Mouse (Mus musculus): ENCODE measurements around the gene Trcg1. TPM values are rescaled to one million over a fixed set of nuclear protein-coding genes. Genes with fewer than 3 reads are reported as not detected.

Trcg1 gene
- polyA plus RNA-seq, 1 experiment: not detected

GRCm38 (mm10) chr9:57244106-57244685 is 7.8 kb downstream of the Trcg1 start:
- H3K27me3 ChIP-seq (ENCODE audit: control insufficient read depth): 0 out of 2 replicates have a peak, but pooled peaks cover 3% of the 10 kb centered on the region
- TF ChIP-seq GATA1 (IDR thresholded peaks at IDR 0.05; ENCODE audit: low read length) (no peak), TAL1 (IDR thresholded peaks at IDR 0.05; ENCODE audit: low read length) (no peak)
- H3K4me1 ChIP-seq (ENCODE audit: control insufficient read depth): peaks cover 7% of the 10 kb centered on the region
- H3K9me3 ChIP-seq (ENCODE audit: control insufficient read depth, low read length): no peaks in the 10 kb centered on the region
- no peaks in the 10 kb centered on the region for H3K36me3 ChIP-seq (ENCODE audit: control insufficient read depth)
- H3K4me3 ChIP-seq (replicated peaks): no peak overlapping the region

DNA sequence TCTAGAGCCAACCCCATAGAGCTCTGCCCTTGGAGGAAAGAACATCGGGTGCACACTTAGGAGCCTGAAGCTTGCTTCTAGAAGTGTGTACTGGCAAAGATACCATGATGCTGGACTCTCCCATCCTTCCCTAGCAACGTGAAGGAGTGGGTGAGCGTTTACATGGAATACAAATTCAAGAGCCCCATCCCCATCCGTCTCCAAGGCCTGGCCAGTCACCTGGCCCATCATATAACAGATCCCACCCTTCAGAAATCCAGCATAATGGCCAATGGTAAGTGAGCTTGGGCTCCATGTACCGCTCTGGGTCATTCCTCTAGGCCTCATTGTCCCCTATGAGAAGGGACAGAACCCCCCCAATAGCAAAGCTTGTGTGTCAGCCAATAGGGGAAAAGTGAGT is 10.1 kb downstream of the Trcg1 start:
- Histone ChIP-seq H3K9me3 (ENCODE audit: control insufficient read depth, low read length) (no peaks in the 10 kb centered on the region), H3K4me3 (replicated peaks) (no peak overlapping the region), H3K27me3 (ENCODE audit: control insufficient read depth) (0 out of 2 replicates have a peak, but pooled peaks cover 3% of the 10 kb centered on the region), H3K36me3 (ENCODE audit: control insufficient read depth) (peaks cover 6% of the 10 kb centered on the region), H3K4me1 (ENCODE audit: control insufficient read depth) (peaks cover 7% of the 10 kb centered on the region)
- TF ChIP-seq GATA1 (IDR thresholded peaks at IDR 0.05; ENCODE audit: low read length) (no peak), TAL1 (IDR thresholded peaks at IDR 0.05; ENCODE audit: low read length) (no peak)

GRCm38 (mm10) chr9:57247201-57247671 is 10.9 kb downstream of the Trcg1 start:
- TF ChIP-seq TAL1 (IDR thresholded peaks at IDR 0.05; ENCODE audit: low read length) (no peak), GATA1 (IDR thresholded peaks at IDR 0.05; ENCODE audit: low read length) (no peak)
- H3K4me1 ChIP-seq (ENCODE audit: control insufficient read depth): peaks cover 7% of the 10 kb centered on the region

DNA sequence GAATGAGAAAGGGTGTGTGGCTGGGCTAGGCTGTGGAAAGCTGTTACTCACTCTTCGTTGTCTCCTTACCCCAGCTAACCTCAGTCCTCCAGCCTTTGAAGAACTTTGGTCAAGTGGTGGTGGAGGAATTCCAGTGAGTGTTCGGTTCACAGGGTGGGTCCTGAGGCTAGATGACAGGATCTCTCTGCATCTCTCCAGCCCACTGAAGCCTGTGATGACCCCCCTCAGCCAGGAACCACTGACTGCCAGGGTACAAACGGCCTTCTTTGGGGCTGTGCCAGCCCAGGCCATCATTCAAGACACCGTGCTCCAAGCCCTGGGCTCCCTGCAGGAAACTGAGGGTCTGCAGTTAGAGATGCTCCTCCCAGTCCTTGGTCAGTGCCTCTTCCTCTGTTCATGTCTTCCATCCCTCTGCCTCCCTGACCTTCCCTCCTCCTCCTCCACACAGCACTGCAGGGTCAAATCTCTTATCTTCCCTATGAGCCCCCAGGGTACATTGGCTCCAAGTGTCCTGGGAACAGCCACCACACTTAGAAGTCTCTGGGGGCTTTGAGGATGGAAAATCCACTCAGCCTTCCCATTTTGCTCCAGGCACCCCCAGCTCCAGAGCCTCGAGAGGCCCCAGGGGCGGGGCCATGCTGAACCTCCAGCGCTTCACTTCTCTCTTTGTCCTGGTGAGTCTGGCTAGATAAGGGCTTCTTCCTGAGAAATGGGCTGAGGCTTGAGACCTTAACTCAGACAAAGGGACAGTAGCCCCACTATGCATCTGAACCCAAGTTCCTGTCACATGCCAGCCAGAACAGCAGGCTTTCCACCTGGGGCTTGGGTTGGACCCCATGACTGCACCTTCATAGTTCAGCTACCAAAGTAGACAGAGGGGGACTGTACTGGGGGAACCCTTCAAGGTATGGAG is 11.9 kb downstream of the Trcg1 start:
- Histone ChIP-seq H3K27me3 (ENCODE audit: control insufficient read depth) (no peaks in the 10 kb centered on the region), H3K9me3 (ENCODE audit: control insufficient read depth, low read length) (no peaks in the 10 kb centered on the region), H3K36me3 (ENCODE audit: control insufficient read depth) (peaks cover 24% of the 10 kb centered on the region), H3K4me1 (ENCODE audit: control insufficient read depth) (peaks cover 7% of the 10 kb centered on the region), H3K4me3 (replicated peaks) (no peak overlapping the region)
- TF ChIP-seq GATA1 (IDR thresholded peaks at IDR 0.05; ENCODE audit: low read length): no peak
- no peak for TF ChIP-seq TAL1 (IDR thresholded peaks at IDR 0.05; ENCODE audit: low read length)

More at GRCm38 (mm10) chr9:57247201-57247671, 10.9 kb downstream of the Trcg1 start:
- H3K4me3 ChIP-seq (replicated peaks): no peak overlapping the region
- H3K36me3 ChIP-seq (ENCODE audit: control insufficient read depth): peaks cover 14% of the 10 kb centered on the region
- no peaks in the 10 kb centered on the region for H3K27me3 ChIP-seq (ENCODE audit: control insufficient read depth)
- H3K9me3 ChIP-seq (ENCODE audit: control insufficient read depth, low read length): no peaks in the 10 kb centered on the region

DNA sequence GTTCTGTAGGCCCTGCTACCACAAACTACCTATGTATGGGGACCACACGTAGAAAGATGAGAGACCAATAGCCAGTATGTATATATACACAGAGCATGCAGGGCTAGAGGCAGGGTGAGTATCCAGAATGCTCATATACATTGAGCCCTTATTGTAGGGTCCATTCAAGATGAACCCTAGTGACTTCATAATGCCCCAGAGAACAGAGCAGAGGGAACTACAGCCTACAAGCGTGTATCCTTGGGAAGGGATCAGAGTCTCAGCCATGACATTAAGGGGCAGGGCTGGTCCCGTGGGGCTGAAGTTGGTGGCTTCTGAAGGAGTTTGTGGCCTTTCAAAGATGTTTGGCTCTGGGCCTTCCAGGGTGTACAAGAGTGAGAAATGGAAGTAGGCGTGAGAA is 13.7 kb downstream of the Trcg1 start:
- peaks cover 42% of the 10 kb centered on the region for H3K36me3 ChIP-seq (ENCODE audit: control insufficient read depth)
- H3K9me3 ChIP-seq (ENCODE audit: control insufficient read depth, low read length): no peaks in the 10 kb centered on the region
- no peaks in the 10 kb centered on the region for H3K27me3 ChIP-seq (ENCODE audit: control insufficient read depth)
- TF ChIP-seq TAL1 (IDR thresholded peaks at IDR 0.05; ENCODE audit: low read length) (no peak), GATA1 (IDR thresholded peaks at IDR 0.05; ENCODE audit: low read length) (no peak)
- peaks cover 7% of the 10 kb centered on the region for H3K4me1 ChIP-seq (ENCODE audit: control insufficient read depth)
- no peak overlapping the region for H3K4me3 ChIP-seq (replicated peaks)

- no peaks in the 10 kb centered on the region for H3K9me3 ChIP-seq (ENCODE audit: control insufficient read depth, low read length)
- TF ChIP-seq TAL1 (IDR thresholded peaks at IDR 0.05; ENCODE audit: low read length) (no peak), GATA1 (IDR thresholded peaks at IDR 0.05; ENCODE audit: low read length) (no peak)
- peaks cover 52% of the 10 kb centered on the region for H3K36me3 ChIP-seq (ENCODE audit: control insufficient read depth)
- no peak overlapping the region for H3K4me3 ChIP-seq (replicated peaks)
- H3K27me3 ChIP-seq (ENCODE audit: control insufficient read depth): no peaks in the 10 kb centered on the region
- H3K4me1 ChIP-seq (ENCODE audit: control insufficient read depth): peaks cover 7% of the 10 kb centered on the region
Observed at GRCm38 (mm10) chr9:57251139-57251538, 14.8 kb downstream of the Trcg1 start.

DNA sequence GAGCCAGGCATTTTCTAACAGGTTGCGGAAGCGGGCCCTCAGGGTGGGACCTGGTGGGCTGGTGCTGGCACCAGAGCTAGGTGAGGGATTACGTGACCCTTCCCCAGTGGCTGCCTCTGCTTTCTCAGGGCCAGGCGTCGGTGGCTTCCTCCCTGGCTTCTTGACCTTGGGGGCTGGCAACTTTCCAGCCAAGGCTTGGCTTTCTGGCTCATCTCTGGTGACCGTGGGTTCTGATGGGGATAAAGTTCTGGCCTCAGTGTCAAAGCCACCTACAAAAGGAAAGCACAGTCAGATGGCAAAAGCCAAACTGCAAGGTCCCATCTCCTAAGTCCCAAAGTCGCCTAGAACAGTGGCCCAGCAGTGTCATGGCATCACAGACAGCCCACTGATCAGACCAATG is 17.7 kb downstream of the Trcg1 start:
- Histone ChIP-seq H3K4me1 (ENCODE audit: control insufficient read depth) (peaks cover 6% of the 10 kb centered on the region), H3K36me3 (ENCODE audit: control insufficient read depth) (peaks cover 82% of the 10 kb centered on the region), H3K4me3 (replicated peaks) (no peak overlapping the region), H3K9me3 (ENCODE audit: control insufficient read depth, low read length) (no peaks in the 10 kb centered on the region), H3K27me3 (ENCODE audit: control insufficient read depth) (no peaks in the 10 kb centered on the region)
- TF ChIP-seq GATA1 (IDR thresholded peaks at IDR 0.05; ENCODE audit: low read length) (no peak), TAL1 (IDR thresholded peaks at IDR 0.05; ENCODE audit: low read length) (no peak)

GRCm38 (mm10) chr9:57254823-57255495 is 18.6 kb downstream of the Trcg1 start:
- H3K4me1 ChIP-seq (ENCODE audit: control insufficient read depth): peaks cover 14% of the 10 kb centered on the region
- H3K9me3 ChIP-seq (ENCODE audit: control insufficient read depth, low read length): no peaks in the 10 kb centered on the region
- TF ChIP-seq GATA1 (IDR thresholded peaks at IDR 0.05; ENCODE audit: low read length): no peak
- no peak for TF ChIP-seq TAL1 (IDR thresholded peaks at IDR 0.05; ENCODE audit: low read length)
- H3K27me3 ChIP-seq (ENCODE audit: control insufficient read depth): no peaks in the 10 kb centered on the region
- no peak overlapping the region for H3K4me3 ChIP-seq (replicated peaks)
- peaks cover 88% of the 10 kb centered on the region for H3K36me3 ChIP-seq (ENCODE audit: control insufficient read depth)

DNA sequence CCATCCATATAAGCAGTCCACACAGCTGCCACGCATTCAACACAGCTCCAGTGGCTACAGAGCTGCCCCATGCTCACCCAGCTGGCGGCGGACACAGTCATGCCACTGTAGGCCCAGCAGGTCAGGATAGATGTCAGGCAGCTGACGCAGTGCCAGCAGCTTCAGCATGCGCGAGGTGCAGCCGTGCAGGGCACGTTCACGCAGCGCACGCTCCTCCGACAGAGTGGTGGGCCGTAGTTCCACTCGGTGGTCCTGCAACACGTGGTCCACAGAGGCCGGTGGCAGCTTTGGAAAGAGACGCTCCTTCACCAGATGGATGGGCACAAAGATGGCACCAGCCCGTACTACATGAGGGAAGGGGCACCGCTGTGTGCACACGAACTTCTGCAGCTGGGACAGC is 20.0 kb downstream of the Trcg1 start:
- no peaks in the 10 kb centered on the region for H3K27me3 ChIP-seq (ENCODE audit: control insufficient read depth)
- H3K9me3 ChIP-seq (ENCODE audit: control insufficient read depth, low read length): no peaks in the 10 kb centered on the region
- H3K4me3 ChIP-seq (replicated peaks): no peak overlapping the region
- peaks cover 89% of the 10 kb centered on the region for H3K36me3 ChIP-seq (ENCODE audit: control insufficient read depth)
- no peak for TF ChIP-seq TAL1 (IDR thresholded peaks at IDR 0.05; ENCODE audit: low read length)
- no peak for TF ChIP-seq GATA1 (IDR thresholded peaks at IDR 0.05; ENCODE audit: low read length)
- peaks cover 28% of the 10 kb centered on the region for H3K4me1 ChIP-seq (ENCODE audit: control insufficient read depth)
